Mouse (Mus musculus) liver, embryonic 12.5 days (tissue): Measurements from ENCODE around the gene Galk2. TPM values are rescaled to one million over a fixed set of nuclear protein-coding genes. Genes with fewer than 3 reads are reported as not detected.

ENCODE experiments used
- ATAC-seq: fragments of 200-750 bp; cut with Nextera tagmentation; 2 replicates; pipeline ENCODE4 v1.8.0; 2017; ENCODE audit warnings: moderate number of reproducible peaks, mild to moderate bottlenecking, moderate library complexity
- H3K27ac ChIP-seq: fragments of 300-500 bp; sonication (generic); 2 replicates; pipeline ENCODE4 v1.5.1; 2016; ENCODE audit warnings: mild to moderate bottlenecking
- H3K27me3 ChIP-seq: fragments of 300-500 bp; sonication (generic); replicated peaks from 2 replicates; pipeline ENCODE4 v1.6.1; 2016; ENCODE audit warnings: mild to moderate bottlenecking, moderate library complexity
- H3K36me3 ChIP-seq: fragments of 300-500 bp; sonication (generic); 2 replicates; pipeline ENCODE4 v1.6.1; 2016; ENCODE audit warnings: mild to moderate bottlenecking, moderate library complexity
- H3K4me1 ChIP-seq: fragments of 300-500 bp; sonication (generic); 2 replicates; pipeline ENCODE4 v1.6.1; 2016
- H3K4me2 ChIP-seq: fragments of 300-500 bp; sonication (generic); 2 replicates; pipeline ENCODE4 v1.6.1; 2016; ENCODE audit warnings: mild to moderate bottlenecking, moderate library complexity
- H3K4me3 ChIP-seq: fragments of 300-500 bp; sonication (generic); 2 replicates; pipeline ENCODE4 v1.5.1; 2016; ENCODE audit warnings: mild to moderate bottlenecking, moderate library complexity
- H3K9ac ChIP-seq: fragments of 300-500 bp; sonication (generic); 2 replicates; pipeline ENCODE4 v1.6.1; 2016; ENCODE audit warnings: mild to moderate bottlenecking, moderate library complexity
- H3K9me3 ChIP-seq: fragments of 300-500 bp; sonication (generic); replicated peaks from 2 replicates; pipeline ENCODE4 v1.6.1; 2016; ENCODE audit warnings: mild to moderate bottlenecking, moderate library complexity
- WGBS: fragments of 180-500 bp; shearing (Covaris S2); methylation state at CpG from one replicate; pipeline ENCODE4 v1.1.7; 2016; ENCODE audit not compliant: insufficient replicate concordance; 5-methylcytosine and 5-hydroxymethylcytosine counted together
- polyA plus RNA-seq: library from polyadenylated mRNA; unstranded; fragments of >200 nt; fragmentation: Nextera tagmentation; extraction: Ambion mirVana; gene quantifications from 2 replicates; pipeline ENCODE4 v1.2.1, GENCODE M21; 2016

The Galk2 gene
- polyA plus RNA-seq, 1 experiment from 2014 or later = 13.2 TPM

- H3K27me3 ChIP-seq = no peaks in the 10 kb centered on the region
- peaks cover 6% of the 10 kb centered on the region; the same call in 1 of the 2 replicates for H3K36me3 ChIP-seq
- no peak for ATAC-seq
- H3K4me2 ChIP-seq = no peak overlapping the region
- H3K4me3 ChIP-seq = no peak overlapping the region
- H3K9ac ChIP-seq = no peak overlapping the region
- no peaks in the 10 kb centered on the region for H3K9me3 ChIP-seq
- H3K27ac ChIP-seq = no peak overlapping the region
- peaks cover 24% of the 10 kb centered on the region for H3K4me1 ChIP-seq
- 75% methylated on average over 4 of the region's 4 CpGs for WGBS
Observed at GRCm38 (mm10) chr2:125906407-125907066, 47.6 kb downstream of the Galk2 start.

GRCm38 (mm10) chr2:125907580-125908255 lies 48.8 kb downstream of the Galk2 start:
- peak overlapping the region; percentile 53 for H3K27ac ChIP-seq
- H3K27me3 ChIP-seq = no peaks in the 10 kb centered on the region
- no peak overlapping the region for H3K9ac ChIP-seq
- WGBS = 55% methylated on average over 4 of the region's 4 CpGs
- no peak overlapping the region for H3K4me3 ChIP-seq
- no peaks in the 10 kb centered on the region for H3K9me3 ChIP-seq
- H3K4me1 ChIP-seq = peaks cover 17% of the 10 kb centered on the region
- peak; percentile 86 for ATAC-seq
- H3K36me3 ChIP-seq = peaks cover 6% of the 10 kb centered on the region; the same call in 1 of the 2 replicates
- H3K4me2 ChIP-seq = peak overlapping the region; percentile 12; the same call in 1 of the 2 replicates

GRCm38 (mm10) chr2:125914167-125914566 lies 55.3 kb downstream of the Galk2 start:
- 46% methylated on average over 1 of the region's 1 CpGs for WGBS

GRCm38 (mm10) chr2:125914713-125915112 lies 55.8 kb downstream of the Galk2 start:
- Histone ChIP-seq H3K36me3 (no peaks in the 10 kb centered on the region), H3K9ac (no peak overlapping the region)
- no peak for ATAC-seq

More at GRCm38 (mm10) chr2:125914167-125914566, 55.3 kb downstream of the Galk2 start:
- H3K4me3 ChIP-seq = no peak overlapping the region
- no peaks in the 10 kb centered on the region for H3K9me3 ChIP-seq
- no peaks in the 10 kb centered on the region for H3K36me3 ChIP-seq
- no peak overlapping the region for H3K9ac ChIP-seq
- no peak overlapping the region for H3K27ac ChIP-seq
- H3K4me1 ChIP-seq = peaks cover 5% of the 10 kb centered on the region; the same call in 1 of the 2 replicates
- no peaks in the 10 kb centered on the region for H3K27me3 ChIP-seq
- ATAC-seq = no peak
- H3K4me2 ChIP-seq = no peak overlapping the region

GRCm38 (mm10) chr2:125916652-125917296 lies 57.9 kb downstream of the Galk2 start:
- no peak overlapping the region for H3K9ac ChIP-seq
- 73% methylated on average over 11 of the region's 11 CpGs for WGBS
- no peaks in the 10 kb centered on the region for H3K27me3 ChIP-seq
- peaks cover 3% of the 10 kb centered on the region; the same call in 1 of the 2 replicates for H3K36me3 ChIP-seq
- no peak overlapping the region for H3K4me2 ChIP-seq
- no peak for ATAC-seq
- H3K27ac ChIP-seq = no peak overlapping the region
- H3K9me3 ChIP-seq = no peaks in the 10 kb centered on the region
- H3K4me3 ChIP-seq = no peak overlapping the region
- peaks cover 5% of the 10 kb centered on the region; the same call in 1 of the 2 replicates for H3K4me1 ChIP-seq

More at GRCm38 (mm10) chr2:125914713-125915112, 55.8 kb downstream of the Galk2 start:
- no peak overlapping the region for H3K4me2 ChIP-seq
- peaks cover 5% of the 10 kb centered on the region; the same call in 1 of the 2 replicates for H3K4me1 ChIP-seq
- no peaks in the 10 kb centered on the region for H3K27me3 ChIP-seq
- no peak overlapping the region for H3K27ac ChIP-seq
- H3K9me3 ChIP-seq = no peaks in the 10 kb centered on the region
- no peak overlapping the region for H3K4me3 ChIP-seq

GRCm38 (mm10) chr2:125917297-125917679 lies 58.4 kb downstream of the Galk2 start:
- H3K27ac ChIP-seq = no peak overlapping the region
- H3K4me3 ChIP-seq = no peak overlapping the region
- WGBS = 82% methylated on average over 3 of the region's 3 CpGs
- no peaks in the 10 kb centered on the region for H3K27me3 ChIP-seq
- no peak for ATAC-seq
- no peak overlapping the region for H3K4me2 ChIP-seq
- H3K4me1 ChIP-seq = peaks cover 5% of the 10 kb centered on the region; the same call in 1 of the 2 replicates
- H3K9me3 ChIP-seq = no peaks in the 10 kb centered on the region
- no peak overlapping the region for H3K9ac ChIP-seq
- peaks cover 3% of the 10 kb centered on the region; the same call in 1 of the 2 replicates for H3K36me3 ChIP-seq

GRCm38 (mm10) chr2:125921273-125921672 lies 62.4 kb downstream of the Galk2 start:
- no peak overlapping the region for H3K27ac ChIP-seq
- no peaks in the 10 kb centered on the region for H3K9me3 ChIP-seq
- no peaks in the 10 kb centered on the region; the same call in 1 of the 2 replicates for H3K4me1 ChIP-seq
- peaks cover 3% of the 10 kb centered on the region; the same call in 1 of the 2 replicates for H3K36me3 ChIP-seq
- no peak overlapping the region for H3K9ac ChIP-seq
- H3K4me3 ChIP-seq = no peak overlapping the region
- no peak for ATAC-seq
- H3K4me2 ChIP-seq = no peak overlapping the region
- no peaks in the 10 kb centered on the region for H3K27me3 ChIP-seq
- WGBS = 67% methylated on average over 5 of the region's 5 CpGs

- H3K9ac ChIP-seq = no peak overlapping the region
- H3K36me3 ChIP-seq = peaks cover 3% of the 10 kb centered on the region; the same call in 1 of the 2 replicates
- H3K4me3 ChIP-seq = no peak overlapping the region
- H3K27ac ChIP-seq = no peak overlapping the region
- ATAC-seq = no peak
- no peaks in the 10 kb centered on the region for H3K27me3 ChIP-seq
- WGBS = 80% methylated on average over 5 of the region's 5 CpGs
- no peaks in the 10 kb centered on the region; the same call in 1 of the 2 replicates for H3K4me1 ChIP-seq
- H3K9me3 ChIP-seq = no peaks in the 10 kb centered on the region
- no peak overlapping the region for H3K4me2 ChIP-seq
Observed at GRCm38 (mm10) chr2:125922149-125922548, 63.2 kb downstream of the Galk2 start.

GRCm38 (mm10) chr2:125922877-125923276 lies 64.0 kb downstream of the Galk2 start:
- H3K4me1 ChIP-seq = no peaks in the 10 kb centered on the region; the same call in 1 of the 2 replicates
- H3K4me2 ChIP-seq = no peak overlapping the region
- no peak overlapping the region for H3K9ac ChIP-seq
- peak; percentile 52 for ATAC-seq
- H3K9me3 ChIP-seq = no peaks in the 10 kb centered on the region
- H3K36me3 ChIP-seq = peaks cover 3% of the 10 kb centered on the region; the same call in 1 of the 2 replicates
- no peaks in the 10 kb centered on the region for H3K27me3 ChIP-seq
- H3K27ac ChIP-seq = no peak overlapping the region
- H3K4me3 ChIP-seq = no peak overlapping the region
- WGBS = 48% methylated on average over 4 of the region's 4 CpGs

GRCm38 (mm10) chr2:125923346-125923745 lies 64.4 kb downstream of the Galk2 start:
- ATAC-seq = no peak
- Histone ChIP-seq H3K4me1 (no peaks in the 10 kb centered on the region; the same call in 1 of the 2 replicates), H3K9me3 (no peaks in the 10 kb centered on the region), H3K4me3 (no peak overlapping the region), H3K36me3 (peaks cover 3% of the 10 kb centered on the region; the same call in 1 of the 2 replicates), H3K9ac (no peak overlapping the region), H3K4me2 (no peak overlapping the region), H3K27ac (no peak overlapping the region), H3K27me3 (no peaks in the 10 kb centered on the region)
- 72% methylated on average over 5 of the region's 5 CpGs for WGBS

- Histone ChIP-seq H3K4me3 (no peak overlapping the region), H3K27ac (no peak overlapping the region), H3K4me1 (no peaks in the 10 kb centered on the region; the same call in 1 of the 2 replicates), H3K4me2 (no peak overlapping the region), H3K9me3 (no peaks in the 10 kb centered on the region), H3K27me3 (no peaks in the 10 kb centered on the region), H3K36me3 (peaks cover 3% of the 10 kb centered on the region; the same call in 1 of the 2 replicates), H3K9ac (no peak overlapping the region)
- ATAC-seq = no peak
- WGBS = 55% methylated on average over 1 of the region's 1 CpGs
Observed at GRCm38 (mm10) chr2:125924554-125924953, 65.6 kb downstream of the Galk2 start.

- WGBS = 68% methylated on average over 3 of the region's 3 CpGs
- no peak for ATAC-seq
Observed at GRCm38 (mm10) chr2:125925081-125925480, 66.2 kb downstream of the Galk2 start.

More at GRCm38 (mm10) chr2:125925081-125925480, 66.2 kb downstream of the Galk2 start:
- Histone ChIP-seq H3K4me1 (no peaks in the 10 kb centered on the region; the same call in 1 of the 2 replicates), H3K27me3 (no peaks in the 10 kb centered on the region), H3K4me3 (no peak overlapping the region), H3K9ac (no peak overlapping the region), H3K9me3 (no peaks in the 10 kb centered on the region), H3K36me3 (peaks cover 3% of the 10 kb centered on the region; the same call in 1 of the 2 replicates), H3K4me2 (no peak overlapping the region), H3K27ac (no peak overlapping the region)
